Mouse (Mus musculus): ENCODE results near the gene Mgea5. TPM values are rescaled to one million over a fixed set of nuclear protein-coding genes. Genes with fewer than 3 reads are reported as not detected.

The Mgea5 gene
- polyA plus RNA-seq, 2 experiments = 59.0 to 85.3 TPM

GRCm38 (mm10) chr19:45771501-45771900 lies 12.1 kb downstream of the Mgea5 start:
- Histone ChIP-seq H3K27ac (replicated peaks; ENCODE audit: low read depth, low read length) (no peak overlapping the region), H3K9ac (ENCODE audit: low read depth, low read length, severe bottlenecking) (no peak overlapping the region), H3K27me3 (ENCODE audit: control insufficient read depth, insufficient read depth, low read length) (no peaks in the 10 kb centered on the region), H3K4me3 (replicated peaks; ENCODE audit: low read length) (no peak overlapping the region), H3K4me2 (replicated peaks; ENCODE audit: low read depth, low read length, severe bottlenecking) (no peak overlapping the region), H3K4me1 (ENCODE audit: control insufficient read depth, insufficient read depth, low read length) (no peaks in the 10 kb centered on the region), H3K36me3 (ENCODE audit: control insufficient read depth, insufficient read depth, low read length) (peaks cover 98% of the 10 kb centered on the region), H3K9me3 (ENCODE audit: control insufficient read depth, low read length) (no peaks in the 10 kb centered on the region)
- no peak for ATAC-seq (ENCODE audit: low FRiP score, low read depth)
- WGBS = 95% methylated on average over 5 of the region's 5 CpGs
- no peak for DNase-seq (ENCODE audit: low spot score)
- no peak for TF ChIP-seq POLR2A (IDR thresholded peaks at IDR 0.05; ENCODE audit: borderline replicate concordance, extremely low read depth, insufficient read depth, insufficient read length)

GRCm38 (mm10) chr19:45760810-45761209 lies 22.8 kb downstream of the Mgea5 start:
- 90% methylated on average over 3 of the region's 3 CpGs for WGBS
- H3K4me1 ChIP-seq (ENCODE audit: control insufficient read depth, insufficient read depth, low read length) = no peaks in the 10 kb centered on the region
- no peak overlapping the region for H3K9ac ChIP-seq (ENCODE audit: low read depth, low read length, severe bottlenecking)
- H3K27me3 ChIP-seq (ENCODE audit: control insufficient read depth, insufficient read depth, low read length) = no peaks in the 10 kb centered on the region
- H3K4me3 ChIP-seq (replicated peaks; ENCODE audit: low read length) = no peak overlapping the region
- no peak for TF ChIP-seq POLR2A (IDR thresholded peaks at IDR 0.05; ENCODE audit: borderline replicate concordance, extremely low read depth, insufficient read depth, insufficient read length)
- H3K27ac ChIP-seq (replicated peaks; ENCODE audit: low read depth, low read length) = no peak overlapping the region
- ATAC-seq (ENCODE audit: low FRiP score, low read depth) (no peak), DNase-seq (ENCODE audit: low spot score) (no peak)
- no peak overlapping the region for H3K4me2 ChIP-seq (replicated peaks; ENCODE audit: low read depth, low read length, severe bottlenecking)
- H3K9me3 ChIP-seq (ENCODE audit: control insufficient read depth, low read length) = no peaks in the 10 kb centered on the region
- H3K36me3 ChIP-seq (ENCODE audit: control insufficient read depth, insufficient read depth, low read length) = peaks cover 94% of the 10 kb centered on the region

- Histone ChIP-seq H3K4me1 (ENCODE audit: control insufficient read depth, insufficient read depth, low read length) (no peaks in the 10 kb centered on the region), H3K27me3 (ENCODE audit: control insufficient read depth, insufficient read depth, low read length) (no peaks in the 10 kb centered on the region), H3K4me2 (replicated peaks; ENCODE audit: low read depth, low read length, severe bottlenecking) (no peak overlapping the region), H3K36me3 (ENCODE audit: control insufficient read depth, insufficient read depth, low read length) (peaks cover 94% of the 10 kb centered on the region), H3K27ac (replicated peaks; ENCODE audit: low read depth, low read length) (no peak overlapping the region), H3K9ac (ENCODE audit: low read depth, low read length, severe bottlenecking) (no peak overlapping the region), H3K9me3 (ENCODE audit: control insufficient read depth, low read length) (no peaks in the 10 kb centered on the region), H3K4me3 (replicated peaks; ENCODE audit: low read length) (no peak overlapping the region)
- ATAC-seq (ENCODE audit: low FRiP score, low read depth) (no peak), DNase-seq (ENCODE audit: low spot score) (no peak)
- 80% methylated on average over 5 of the region's 5 CpGs for WGBS
- no peak for TF ChIP-seq POLR2A (IDR thresholded peaks at IDR 0.05; ENCODE audit: borderline replicate concordance, extremely low read depth, insufficient read depth, insufficient read length)
These were observed 25.0 kb downstream of the Mgea5 start for GRCm38 (mm10) chr19:45758671-45759070.

- no peaks in the 10 kb centered on the region for H3K27me3 ChIP-seq (ENCODE audit: control insufficient read depth, insufficient read depth, low read length)
- peaks cover 75% of the 10 kb centered on the region for H3K36me3 ChIP-seq (ENCODE audit: control insufficient read depth, insufficient read depth, low read length)
- 96% methylated on average over 3 of the region's 3 CpGs for WGBS
- DNase-seq (ENCODE audit: low spot score) (no peak), ATAC-seq (ENCODE audit: low FRiP score, low read depth) (no peak)
- H3K4me2 ChIP-seq (replicated peaks; ENCODE audit: low read depth, low read length, severe bottlenecking) = no peak overlapping the region
- TF ChIP-seq POLR2A (IDR thresholded peaks at IDR 0.05; ENCODE audit: borderline replicate concordance, extremely low read depth, insufficient read depth, insufficient read length) = no peak
- peaks cover 4% of the 10 kb centered on the region for H3K4me1 ChIP-seq (ENCODE audit: control insufficient read depth, insufficient read depth, low read length)
- no peak overlapping the region for H3K9ac ChIP-seq (ENCODE audit: low read depth, low read length, severe bottlenecking)
- no peak overlapping the region for H3K27ac ChIP-seq (replicated peaks; ENCODE audit: low read depth, low read length)
- H3K9me3 ChIP-seq (ENCODE audit: control insufficient read depth, low read length) = no peaks in the 10 kb centered on the region
- H3K4me3 ChIP-seq (replicated peaks; ENCODE audit: low read length) = no peak overlapping the region
These were observed 30.1 kb downstream of the Mgea5 start for GRCm38 (mm10) chr19:45753551-45753950.

- no peak overlapping the region for H3K4me2 ChIP-seq (replicated peaks; ENCODE audit: low read depth, low read length, severe bottlenecking)
- no peak for TF ChIP-seq POLR2A (IDR thresholded peaks at IDR 0.05; ENCODE audit: borderline replicate concordance, extremely low read depth, insufficient read depth, insufficient read length)
- WGBS = 93% methylated on average over 7 of the region's 7 CpGs
- H3K36me3 ChIP-seq (ENCODE audit: control insufficient read depth, insufficient read depth, low read length) = peaks cover 59% of the 10 kb centered on the region
- no peaks in the 10 kb centered on the region for H3K9me3 ChIP-seq (ENCODE audit: control insufficient read depth, low read length)
- H3K4me1 ChIP-seq (ENCODE audit: control insufficient read depth, insufficient read depth, low read length) = peaks cover 8% of the 10 kb centered on the region
- H3K27me3 ChIP-seq (ENCODE audit: control insufficient read depth, insufficient read depth, low read length) = no peaks in the 10 kb centered on the region
- DNase-seq (ENCODE audit: low spot score) (no peak), ATAC-seq (ENCODE audit: low FRiP score, low read depth) (no peak)
- no peak overlapping the region for H3K4me3 ChIP-seq (replicated peaks; ENCODE audit: low read length)
- H3K27ac ChIP-seq (replicated peaks; ENCODE audit: low read depth, low read length) = no peak overlapping the region
- no peak overlapping the region for H3K9ac ChIP-seq (ENCODE audit: low read depth, low read length, severe bottlenecking)
These were observed 31.8 kb downstream of the Mgea5 start for GRCm38 (mm10) chr19:45751881-45752280.

Measured in limb, embryonic 14.5 days (tissue).